Mouse (Mus musculus) thymus, adult 2 months (tissue): ENCODE results near the gene Rnf212b.

Source experiments
- CTCF ChIP-seq: fragments of 200-500 bp; IDR thresholded peaks from 2 replicates; pipeline ENCODE4 v1.5.1; 2012; ENCODE audit warnings: mild to moderate bottlenecking, control low read depth, low read length, moderate library complexity, borderline replicate concordance; ENCODE audit not compliant: control insufficient read depth, poor library complexity, insufficient read depth; ENCODE audit errors: extremely low read depth
- POLR2A ChIP-seq: fragments of 200-500 bp; IDR thresholded peaks from 2 replicates; pipeline ENCODE4 v1.6.1; 2012; ENCODE audit warnings: mild to moderate bottlenecking, low read length, control low read depth, moderate library complexity; ENCODE audit not compliant: control insufficient read depth, poor library complexity, insufficient read depth; ENCODE audit errors: extremely low read depth

DNA sequence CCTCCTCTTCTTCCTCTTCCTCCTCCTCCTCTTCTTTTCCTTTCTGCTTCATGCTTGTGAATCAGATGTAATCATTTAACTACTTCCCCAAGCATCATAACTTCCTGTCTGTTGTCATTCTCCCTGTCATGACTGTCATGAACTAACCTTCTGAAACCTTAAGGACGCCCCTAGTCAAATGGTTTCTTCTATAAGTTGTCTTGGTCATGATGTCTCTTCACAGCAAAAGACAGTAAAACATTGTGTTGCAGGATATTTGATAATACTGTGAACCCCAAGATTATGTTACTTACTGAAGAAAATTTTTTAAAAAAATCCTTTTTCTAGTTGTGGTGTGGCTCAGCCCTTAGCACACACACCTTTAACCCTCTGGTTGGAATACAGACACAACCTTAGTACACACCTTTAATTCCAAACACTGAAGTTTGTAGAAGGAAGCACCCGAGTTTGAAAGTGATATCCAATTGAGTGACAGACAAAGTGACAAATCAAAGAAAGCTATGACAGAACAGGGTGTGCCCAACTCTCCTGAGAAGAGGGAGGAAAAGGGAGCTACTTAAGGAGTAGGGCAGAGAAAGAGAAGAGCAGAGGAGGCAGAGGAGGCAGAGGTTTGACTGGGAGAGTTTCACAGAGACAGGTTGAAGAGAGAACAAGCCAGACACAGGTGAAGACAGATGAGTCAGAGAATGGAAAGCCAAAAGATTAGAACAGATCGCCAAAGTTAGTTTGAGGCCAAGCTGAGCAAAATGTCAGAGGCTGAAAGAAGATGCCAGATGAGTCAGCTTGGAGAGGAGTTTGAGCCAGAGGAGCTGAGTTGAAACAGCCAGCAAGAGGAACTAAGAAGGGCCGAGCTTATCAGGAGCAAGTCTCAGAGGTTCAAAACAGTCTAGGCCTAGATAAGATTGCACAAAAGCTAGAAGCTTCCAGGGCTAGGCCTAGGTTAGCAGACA is 4.9 kb upstream of the Rnf212b start:
- no peak for TF ChIP-seq POLR2A
- TF ChIP-seq CTCF: no peak
